ENCODE assay signal across 23 mouse cellular contexts in the genomic region with DNA sequence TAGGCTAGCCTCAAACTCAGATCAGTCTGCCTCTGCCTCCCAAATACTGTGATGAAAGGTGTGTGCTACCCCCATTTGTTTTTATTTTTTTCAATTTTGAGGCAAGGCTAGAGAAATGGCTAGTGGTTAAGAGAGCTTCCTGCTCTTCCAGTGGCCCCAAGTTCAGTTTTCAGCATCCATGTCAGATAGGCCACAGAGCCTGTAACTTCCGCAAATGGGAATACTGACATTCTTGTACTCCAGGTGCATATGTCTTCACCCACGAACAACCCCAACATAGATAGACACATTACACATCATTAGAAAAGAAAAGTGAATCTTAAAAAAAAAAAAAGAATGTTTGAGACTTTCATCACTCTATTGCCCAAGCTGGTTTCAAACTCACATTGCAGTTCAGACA. TPM values are rescaled to one million over a fixed set of nuclear protein-coding genes. Genes with fewer than 3 reads are reported as not detected.
A peak's percentile ranks its signal among the peaks of the same experiment; 100 is the strongest.
DNase-seq lines count a peak whose midpoint lies in the region; ATAC-seq and TF ChIP-seq lines count a peak whose summit lies in the region.
"Had no signal": no experiment of that assay in that cellular context is flagged by ENCODE, and none has a peak within 500 bp of the region (broad histone marks: within the 10 kb centered on the region; RNA-seq: fewer than 3 reads in every experiment).

No protein-coding gene starts in this region.

- no peak overlapping the region for H3K9ac ChIP-seq in liver, postnatal 0 days (replicated peaks)
- H3K9ac ChIP-seq in liver, embryonic 12.5 days = no peak overlapping the region
- H3K9ac ChIP-seq: embryonic facial prominence, embryonic 13.5 days; embryonic facial prominence, embryonic 15.5 days; forebrain, embryonic 12.5 days had no signal

- H3K36me3 ChIP-seq in liver, postnatal 0 days (replicated peaks; ENCODE audit: insufficient read depth, low read length) = no peaks in the 10 kb centered on the region
- no peaks in the 10 kb centered on the region for H3K36me3 ChIP-seq in liver, embryonic 12.5 days
- H3K36me3 ChIP-seq in small intestine, adult 2 months (ENCODE audit: control insufficient read depth, insufficient read depth, low read length) = no peaks in the 10 kb centered on the region
- H3K36me3 ChIP-seq: embryonic facial prominence, embryonic 13.5 days; embryonic facial prominence, embryonic 15.5 days; forebrain, embryonic 10.5 days; forebrain, embryonic 12.5 days had no signal

- WGBS in cerebellum, adult 2 months = 90% methylated on average over 2 of the region's 2 CpGs
- WGBS in liver, postnatal 0 days (ENCODE audit: insufficient replicate concordance) = 72% methylated on average over 2 of the region's 2 CpGs
- 68% methylated on average over 2 of the region's 2 CpGs for WGBS in liver, embryonic 12.5 days (ENCODE audit: insufficient replicate concordance)
- 89% methylated on average over 2 of the region's 2 CpGs for WGBS in small intestine, adult 2 months

- H3K27ac ChIP-seq in cerebellum, adult 2 months (ENCODE audit: insufficient read depth, low read length) = peak overlapping the region; percentile 77
- peak overlapping the region; percentile 88 for H3K27ac ChIP-seq in liver, postnatal 0 days (ENCODE audit: low read depth)
- no peak overlapping the region for H3K27ac ChIP-seq in liver, embryonic 12.5 days
- peak overlapping the region; percentile 94 for H3K27ac ChIP-seq in small intestine, adult 2 months (ENCODE audit: insufficient read depth, low read depth, low read length)
- H3K27ac ChIP-seq: embryonic facial prominence, embryonic 13.5 days; embryonic facial prominence, embryonic 15.5 days; forebrain, embryonic 10.5 days; forebrain, embryonic 12.5 days had no signal

- H3K4me3 ChIP-seq in cerebellum, adult 2 months (replicated peaks; ENCODE audit: insufficient read depth, low read depth, low read length) = no peak overlapping the region
- H3K4me3 ChIP-seq in liver, postnatal 0 days (ENCODE audit: low read depth, low read length) = no peak overlapping the region
- no peak overlapping the region for H3K4me3 ChIP-seq in liver, embryonic 12.5 days
- H3K4me3 ChIP-seq in small intestine, adult 2 months (ENCODE audit: low read depth, low read length) = no peak overlapping the region
- H3K4me3 ChIP-seq: embryonic facial prominence, embryonic 13.5 days; embryonic facial prominence, embryonic 15.5 days; erythroblast, embryonic 14.5 days; forebrain, embryonic 10.5 days; forebrain, embryonic 12.5 days had no signal

- no peak for TF ChIP-seq POLR2A in cerebellum, adult 2 months (IDR thresholded peaks at IDR 0.05; ENCODE audit: borderline replicate concordance, insufficient read depth, low read length)
- TF ChIP-seq POLR2A in small intestine, adult 2 months (IDR thresholded peaks at IDR 0.05; ENCODE audit: low read depth, low read length) = no peak

- H3K27me3 ChIP-seq in cerebellum, adult 2 months (ENCODE audit: control insufficient read depth, insufficient read depth, low read length) = no peaks in the 10 kb centered on the region
- no peaks in the 10 kb centered on the region for H3K27me3 ChIP-seq in liver, postnatal 0 days (ENCODE audit: insufficient read depth, low read length)
- no peaks in the 10 kb centered on the region for H3K27me3 ChIP-seq in liver, embryonic 12.5 days (replicated peaks)
- H3K27me3 ChIP-seq in small intestine, adult 2 months (ENCODE audit: control insufficient read depth, insufficient read depth, low read length) = no peaks in the 10 kb centered on the region
- H3K27me3 ChIP-seq: embryonic facial prominence, embryonic 13.5 days; embryonic facial prominence, embryonic 15.5 days; forebrain, embryonic 12.5 days had no signal

- H3K9me3 ChIP-seq in liver, postnatal 0 days (ENCODE audit: low read length) = no peaks in the 10 kb centered on the region
- no peaks in the 10 kb centered on the region for H3K9me3 ChIP-seq in liver, embryonic 12.5 days (replicated peaks)
- H3K9me3 ChIP-seq: embryonic facial prominence, embryonic 13.5 days; embryonic facial prominence, embryonic 15.5 days; forebrain, embryonic 10.5 days; forebrain, embryonic 12.5 days had no signal

- peaks cover 28% of the 10 kb centered on the region; the same call in 1 of the 2 replicates for H3K4me1 ChIP-seq in cerebellum, adult 2 months (ENCODE audit: control insufficient read depth, insufficient read depth, low read length)
- peaks cover 22% of the 10 kb centered on the region for H3K4me1 ChIP-seq in liver, postnatal 0 days (ENCODE audit: insufficient read depth)
- peaks cover 25% of the 10 kb centered on the region for H3K4me1 ChIP-seq in liver, embryonic 12.5 days
- peaks cover 25% of the 10 kb centered on the region; the same call in 1 of the 2 replicates for H3K4me1 ChIP-seq in small intestine, adult 2 months (ENCODE audit: control insufficient read depth, insufficient read depth, insufficient read length, low read length)

- TF ChIP-seq EP300 in liver, postnatal 0 days (IDR thresholded peaks at IDR 0.05; ENCODE audit: low read depth) = no peak

- ATAC-seq in liver, postnatal 0 days = no peak
- no peak for ATAC-seq in liver, embryonic 12.5 days
- ATAC-seq in megakaryocyte, adult 5-6 weeks (ENCODE audit: poor library complexity, severe bottlenecking) = peak; percentile 55
- ATAC-seq: forebrain, embryonic 14.5 days; forebrain, embryonic 16.5 days had no signal

- H3K4me2 ChIP-seq in liver, postnatal 0 days (ENCODE audit: low read depth, low read length) = no peak overlapping the region
- no peak overlapping the region for H3K4me2 ChIP-seq in liver, embryonic 12.5 days
- H3K4me2 ChIP-seq: embryonic facial prominence, embryonic 13.5 days; embryonic facial prominence, embryonic 15.5 days; forebrain, embryonic 12.5 days had no signal

- DNase-seq in cerebellum, adult 2 months = no peak
- no peak for DNase-seq in cerebellum, adult 18-20 months
- DNase-seq in liver, postnatal 0 days = no peak
- no peak for DNase-seq in spleen, postnatal 4 days (ENCODE audit: low spot score in 2 of 2)
- no peak for DNase-seq in retina, postnatal 1 day
- DNase-seq: adrenal gland, adult 2 months; adrenal gland, postnatal 10 days; adrenal gland, postnatal 25 days; cerebellum, adult 11 months; cerebellum, adult 9-10 months; cerebellum, postnatal 10 days; cerebellum, postnatal 36 days; embryo, embryonic 11 days had no signal

- TF ChIP-seq CTCF in cerebellum, adult 2 months (IDR thresholded peaks at IDR 0.05; ENCODE audit: borderline replicate concordance, insufficient read depth, low read depth, low read length) = no peak
- TF ChIP-seq CTCF in liver, postnatal 0 days (IDR thresholded peaks at IDR 0.05; ENCODE audit: low read depth) = no peak
- TF ChIP-seq CTCF in small intestine, adult 2 months (IDR thresholded peaks at IDR 0.05; ENCODE audit: extremely low read depth, insufficient read length, insufficient replicate concordance, low read depth, low read length) = no peak

RNA-seq across cellular contexts. Expression of gene Smg1, which starts 6.1 kb away (rescaled TPM):
- 118 and 139 TPM in 2 replicates for polyA plus RNA-seq in cerebellum, adult 2 months (2012; rRNA removed)
- polyA plus RNA-seq in liver, postnatal 0 days (2015; fragmentation: Nextera tagmentation; extraction: Ambion mirVana) = 3.5 and 4.0 TPM in 2 replicates
- polyA plus RNA-seq in liver, embryonic 12.5 days (2016; fragmentation: Nextera tagmentation; extraction: Ambion mirVana) = 10.3 and 10.8 TPM in 2 replicates
- 55.5 and 70.0 TPM in 2 replicates for total RNA-seq in megakaryocyte, adult 5-6 weeks (2015)
- 43.3 and 57.1 TPM in 2 replicates for total RNA-seq in megakaryocyte, adult 5-6 weeks (2017)
- polyA plus RNA-seq in small intestine, adult 2 months (2012; rRNA removed) = 20.1 and 38.3 TPM in 2 replicates
